Mouse (Mus musculus) lung, postnatal 4 days (tissue): Measurements from ENCODE around the gene Src.

ENCODE experiments used
- DNase-seq, 2 experiments: peaks; one replicate each; pipeline ENCODE4 v3.0.0; 2021

Src gene

GRCm38 (mm10) chr2:157417229-157417628 is 1.0 kb upstream of the Src start:
- no peak for DNase-seq

GRCm38 (mm10) chr2:157418609-157419071 is 396 bp downstream of the Src start:
- peak in 1 of 2 experiments; percentile 55 for DNase-seq

GRCm38 (mm10) chr2:157419506-157419905 is 1.3 kb downstream of the Src start:
- no peak for DNase-seq

GRCm38 (mm10) chr2:157420404-157420803 is 2.2 kb downstream of the Src start:
- DNase-seq: peak in 1 of 2 experiments; percentile 55

GRCm38 (mm10) chr2:157422062-157422655 is 3.9 kb downstream of the Src start:
- peak in 1 of 2 experiments; percentile 49 for DNase-seq

GRCm38 (mm10) chr2:157422854-157423705 is 4.8 kb downstream of the Src start:
- DNase-seq: peak; percentile 69 to 84

GRCm38 (mm10) chr2:157423706-157424125 is 5.5 kb downstream of the Src start:
- no peak for DNase-seq

GRCm38 (mm10) chr2:157424126-157424903 is 6.1 kb downstream of the Src start:
- DNase-seq: peak; percentile 66 to 74

- DNase-seq: peak in 1 of 2 experiments; percentile 31
Measured at GRCm38 (mm10) chr2:157424904-157425642, 6.8 kb downstream of the Src start.

GRCm38 (mm10) chr2:157425643-157425988 is 7.4 kb downstream of the Src start:
- DNase-seq: no peak

GRCm38 (mm10) chr2:157426171-157426570 is 7.9 kb downstream of the Src start:
- peak in 1 of 2 experiments; percentile 46 for DNase-seq

GRCm38 (mm10) chr2:157427164-157427563 is 8.9 kb downstream of the Src start:
- DNase-seq: no peak

- peak in 1 of 2 experiments; percentile 20 for DNase-seq
Measured at GRCm38 (mm10) chr2:157428351-157429139, 10.3 kb downstream of the Src start.

- no peak for DNase-seq
Measured at GRCm38 (mm10) chr2:157429735-157430134, 11.5 kb downstream of the Src start.

- DNase-seq: no peak
Measured at GRCm38 (mm10) chr2:157430667-157431429, 12.6 kb downstream of the Src start.

- DNase-seq: no peak
Measured at GRCm38 (mm10) chr2:157431912-157432311, 13.7 kb downstream of the Src start.

GRCm38 (mm10) chr2:157432476-157432875 is 14.2 kb downstream of the Src start:
- peak in 1 of 2 experiments; percentile 59 for DNase-seq

- DNase-seq: no peak
Measured at GRCm38 (mm10) chr2:157434041-157434440, 15.8 kb downstream of the Src start.

GRCm38 (mm10) chr2:157434497-157434896 is 16.3 kb downstream of the Src start:
- DNase-seq: peak; percentile 69 to 84

- DNase-seq: no peak
Measured at GRCm38 (mm10) chr2:157436496-157436895, 18.3 kb downstream of the Src start.

- DNase-seq: no peak
Measured at GRCm38 (mm10) chr2:157437123-157437522, 18.9 kb downstream of the Src start.
